In the genomic region with DNA sequence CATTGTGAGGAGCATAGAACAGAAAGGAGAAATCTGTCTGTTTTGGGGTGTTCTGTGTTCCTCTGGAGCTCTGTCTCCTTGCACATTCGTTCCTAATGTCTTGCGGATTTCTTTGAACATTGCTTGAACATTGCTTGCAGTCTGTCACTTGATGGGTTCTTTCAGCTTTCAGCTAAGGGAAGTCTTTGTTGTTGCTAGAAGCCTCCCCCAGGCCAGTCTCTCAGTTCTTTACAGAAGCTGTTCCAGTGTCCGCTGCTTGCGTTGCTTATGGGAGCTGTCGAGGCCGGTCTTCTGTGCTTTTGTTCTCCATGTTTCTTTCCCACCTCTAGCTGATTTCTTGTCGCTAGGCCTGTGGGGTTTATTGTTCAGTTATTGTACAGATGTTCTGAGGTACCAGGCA, we compare ENCODE assay signal across 13 mouse cellular contexts. TPM values are rescaled to one million over a fixed set of nuclear protein-coding genes. Genes with fewer than 3 reads are reported as not detected.
DNase-seq lines count a peak whose midpoint lies in the region; ATAC-seq and TF ChIP-seq lines count a peak whose summit lies in the region.
"Had no signal": no experiment of that assay in that cellular context is flagged by ENCODE, and none has a peak within 500 bp of the region (broad histone marks: within the 10 kb centered on the region; RNA-seq: fewer than 3 reads in every experiment).

No protein-coding gene starts in this region.

- H3K36me3 ChIP-seq in forebrain, embryonic 10.5 days (replicated peaks), result no peaks in the 10 kb centered on the region
- H3K36me3 ChIP-seq in hindbrain, embryonic 11.5 days (ENCODE audit: control insufficient read depth, insufficient read depth, low read length), result no peaks in the 10 kb centered on the region
- H3K36me3 ChIP-seq in midbrain, embryonic 16.5 days (ENCODE audit: control insufficient read depth, insufficient read depth, low read length), result no peaks in the 10 kb centered on the region
- H3K36me3 ChIP-seq: limb, embryonic 12.5 days had no signal

- whole genome bisulfite sequencing in forebrain, embryonic 10.5 days, result 33% methylated on average over 7 of the region's 7 CpGs
- 38% methylated on average over 7 of the region's 7 CpGs for WGBS in hindbrain, embryonic 11.5 days
- 14% methylated on average over 7 of the region's 7 CpGs for WGBS in midbrain, embryonic 16.5 days

- H3K4me2 ChIP-seq in hindbrain, embryonic 11.5 days (replicated peaks; ENCODE audit: low read depth, low read length), result no peak overlapping the region
- no peak overlapping the region; the same call in 1 of the 2 replicates for H3K4me2 ChIP-seq in midbrain, embryonic 16.5 days (ENCODE audit: low read length)
- H3K4me2 ChIP-seq: limb, embryonic 12.5 days had no signal

- no peak overlapping the region for H3K4me3 ChIP-seq in layer of hippocampus, adult 2 months
- H3K4me3 ChIP-seq in forebrain, embryonic 10.5 days, result no peak overlapping the region
- no peak overlapping the region for H3K4me3 ChIP-seq in hindbrain, embryonic 11.5 days (ENCODE audit: low read depth, low read length)
- H3K4me3 ChIP-seq in midbrain, embryonic 16.5 days (ENCODE audit: low read depth, low read length), result no peak overlapping the region
- H3K4me3 ChIP-seq: limb, embryonic 12.5 days; myocyte had no signal

- no peak for TF ChIP-seq CTCF in layer of hippocampus, adult 2 months (conservative IDR thresholded peaks at IDR 0.05)

- peaks cover 53% of the 10 kb centered on the region for H3K4me1 ChIP-seq in forebrain, embryonic 10.5 days
- peaks cover 3% of the 10 kb centered on the region for H3K4me1 ChIP-seq in hindbrain, embryonic 11.5 days (replicated peaks; ENCODE audit: control insufficient read depth, insufficient read depth, low read length)
- H3K4me1 ChIP-seq in midbrain, embryonic 16.5 days (ENCODE audit: control insufficient read depth, insufficient read depth, low read length), result peaks cover 62% of the 10 kb centered on the region

- DNase-seq in layer of hippocampus, adult 2 months (ENCODE audit: low spot score in 2 of 2), result no peak
- no peak for DNase-seq in layer of hippocampus, postnatal 14 days (ENCODE audit: low spot score in 2 of 2)
- no peak for DNase-seq in forebrain, embryonic 10.5 days (ENCODE audit: extremely low spot score, low spot score)
- DNase-seq in hindbrain, embryonic 11.5 days (ENCODE audit: low spot score), result peak; percentile 29
- no peak for DNase-seq in gastrocnemius, postnatal 4 days (ENCODE audit: low spot score in 2 of 2)
- no peak for DNase-seq in thymus, postnatal 14 days
- DNase-seq: cerebellum, adult 8-10 months had no signal

- no peak for ATAC-seq in hindbrain, embryonic 11.5 days (ENCODE audit: low FRiP score)
- no peak for ATAC-seq in midbrain, embryonic 16.5 days
- no peak for ATAC-seq in megakaryocyte progenitor cell, adult 5-6 weeks (replicated peaks; ENCODE audit: poor library complexity)

- H3K9ac ChIP-seq in hindbrain, embryonic 11.5 days (ENCODE audit: low read depth, low read length), result peak overlapping the region; percentile 4; the same call in 1 of the 2 replicates
- no peak overlapping the region for H3K9ac ChIP-seq in midbrain, embryonic 16.5 days (ENCODE audit: low read depth, low read length)
- H3K9ac ChIP-seq: limb, embryonic 12.5 days had no signal

- no peaks in the 10 kb centered on the region for H3K9me3 ChIP-seq in forebrain, embryonic 10.5 days
- H3K9me3 ChIP-seq in hindbrain, embryonic 11.5 days (ENCODE audit: control insufficient read depth, low read length), result no peaks in the 10 kb centered on the region
- no peaks in the 10 kb centered on the region for H3K9me3 ChIP-seq in midbrain, embryonic 16.5 days (replicated peaks; ENCODE audit: control insufficient read depth, low read length, poor library complexity, severe bottlenecking)
- H3K9me3 ChIP-seq: limb, embryonic 12.5 days had no signal

- peak overlapping the region; percentile 59 for H3K27ac ChIP-seq in layer of hippocampus, adult 2 months
- H3K27ac ChIP-seq in forebrain, embryonic 10.5 days, result peak overlapping the region; percentile 71
- H3K27ac ChIP-seq in hindbrain, embryonic 11.5 days (ENCODE audit: low read depth, low read length), result peak overlapping the region; percentile 58
- H3K27ac ChIP-seq in midbrain, embryonic 16.5 days (ENCODE audit: low read length), result peak overlapping the region; percentile 31
- H3K27ac ChIP-seq: limb, embryonic 12.5 days had no signal

- H3K27me3 ChIP-seq in forebrain, embryonic 10.5 days (ENCODE audit: poor library complexity, severe bottlenecking), result no peaks in the 10 kb centered on the region
- no peaks in the 10 kb centered on the region for H3K27me3 ChIP-seq in hindbrain, embryonic 11.5 days (ENCODE audit: control insufficient read depth, insufficient read depth, low read length)
- H3K27me3 ChIP-seq in midbrain, embryonic 16.5 days (ENCODE audit: control insufficient read depth, insufficient read depth, low read depth, low read length), result no peaks in the 10 kb centered on the region
- H3K27me3 ChIP-seq: limb, embryonic 12.5 days had no signal

RNA-seq across cellular contexts. Expression of a gene that starts 7.3 kb away (rescaled TPM):
- 10 to 100 TPM; 21.7 to 22.4 TPM for total RNA-seq in layer of hippocampus, adult 2 months (2021)
- total RNA-seq in layer of hippocampus, postnatal 14 days (2021), result 10 to 100 TPM; 25.1 to 26.6 TPM
- polyA plus RNA-seq in forebrain, embryonic 10.5 days (2016; fragmentation: Nextera tagmentation; extraction: Ambion mirVana), result 33.5 and 36.1 TPM in 2 replicates
- polyA plus RNA-seq in hindbrain, embryonic 11.5 days (2014; fragmentation: Nextera tagmentation; extraction: Ambion mirVana), result 23.9 and 27.2 TPM in 2 replicates
- polyA plus RNA-seq in midbrain, embryonic 16.5 days (2015; fragmentation: Nextera tagmentation; extraction: Ambion mirVana), result 28.6 and 31.2 TPM in 2 replicates
- total RNA-seq in gastrocnemius, postnatal 4 days (2021), result 10 to 100 TPM; 24.8 to 25.0 TPM
- 17.6 and 21.0 TPM in 2 replicates for total RNA-seq in megakaryocyte progenitor cell, adult 5-6 weeks (2015)
- 14.7 and 15.2 TPM in 2 replicates for total RNA-seq in megakaryocyte progenitor cell, adult 5-6 weeks (2017)

RNA-seq across cellular contexts. Expression of a gene that starts 17.9 kb away (rescaled TPM):
- not detected for total RNA-seq in layer of hippocampus, adult 2 months (2021)
- not detected for total RNA-seq in layer of hippocampus, postnatal 14 days (2021)
- not detected in 2 replicates for polyA plus RNA-seq in forebrain, embryonic 10.5 days (2016; fragmentation: Nextera tagmentation; extraction: Ambion mirVana)
- polyA plus RNA-seq in hindbrain, embryonic 11.5 days (2014; fragmentation: Nextera tagmentation; extraction: Ambion mirVana), result not detected in 2 replicates
- not detected in 2 replicates for polyA plus RNA-seq in midbrain, embryonic 16.5 days (2015; fragmentation: Nextera tagmentation; extraction: Ambion mirVana)
- total RNA-seq in gastrocnemius, postnatal 4 days (2021), result not detected
- not detected in 2 replicates for total RNA-seq in megakaryocyte progenitor cell, adult 5-6 weeks (2015)
- not detected in 2 replicates for total RNA-seq in megakaryocyte progenitor cell, adult 5-6 weeks (2017)
- polyA plus RNA-seq: intestine, embryonic 14.5 days; limb, embryonic 12.5 days had no signal

RNA-seq across cellular contexts. Expression of a gene that starts 43.0 kb away (rescaled TPM):
- not detected for total RNA-seq in layer of hippocampus, adult 2 months (2021)
- under 1 TPM in 1 of 2 experiments, not detected in 1; 0.19 TPM for total RNA-seq in layer of hippocampus, postnatal 14 days (2021)
- polyA plus RNA-seq in forebrain, embryonic 10.5 days (2016; fragmentation: Nextera tagmentation; extraction: Ambion mirVana), result not detected in 2 replicates
- not detected in 2 replicates for polyA plus RNA-seq in hindbrain, embryonic 11.5 days (2014; fragmentation: Nextera tagmentation; extraction: Ambion mirVana)
- polyA plus RNA-seq in midbrain, embryonic 16.5 days (2015; fragmentation: Nextera tagmentation; extraction: Ambion mirVana), result 0.48 and 0.78 TPM in 2 replicates
- under 1 TPM; 0.26 to 0.29 TPM for total RNA-seq in gastrocnemius, postnatal 4 days (2021)
- total RNA-seq in megakaryocyte progenitor cell, adult 5-6 weeks (2015), result 0.05 TPM in 1 of 2 replicates, not detected in the other
- 0.61 TPM in 1 of 2 replicates, not detected in the other for total RNA-seq in megakaryocyte progenitor cell, adult 5-6 weeks (2017)
- total RNA-seq: ES-E14 had no signal
- polyA plus RNA-seq: intestine, embryonic 14.5 days; myocyte had no signal
